Mouse (Mus musculus): ENCODE results near the gene Bbs9.

DNA sequence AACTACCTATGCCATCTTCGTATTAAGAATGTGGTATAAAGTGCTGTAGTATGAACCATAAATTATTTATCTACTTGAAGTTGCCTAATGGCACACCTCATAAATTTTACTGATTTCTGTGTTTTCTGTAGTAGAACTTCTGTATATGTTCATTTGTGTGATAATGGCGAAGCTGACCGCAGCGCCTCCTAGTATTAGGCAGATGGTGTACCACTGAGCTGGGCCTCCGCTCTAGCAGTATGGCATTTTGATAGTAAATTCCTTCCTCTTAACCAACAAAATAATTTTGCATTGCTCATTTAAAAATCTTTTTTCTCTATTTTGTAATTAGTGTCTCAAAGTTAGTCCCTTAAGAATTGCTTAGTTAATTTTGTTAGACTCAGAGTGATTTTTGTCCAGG, 117.5 kb downstream of the Bbs9 start:
- TF ChIP-seq CTCF (IDR thresholded peaks at IDR 0.05; ENCODE audit: low read depth, low read length) (no peak), EP300 (IDR thresholded peaks at IDR 0.05; ENCODE audit: insufficient read depth, low read depth, low read length) (no peak), POLR2A (IDR thresholded peaks at IDR 0.05; ENCODE audit: insufficient read depth, low read length) (no peak)

Measured in ES-Bruce4 (cell line).